Mouse (Mus musculus) cerebellum, postnatal 14 days (tissue): ENCODE measurements around the gene Ntm.

Experiments
- DNase-seq, 2 experiments: peaks; one replicate each; pipeline ENCODE4 v3.0.0; 2021; ENCODE audit warnings: mixed read lengths in 2 of 2

Gene Ntm

GRCm38 (mm10) chr9:29653678-29654235, 309.2 kb downstream of the Ntm start:
- peak; percentile 48 to 56 for DNase-seq

GRCm38 (mm10) chr9:29652854-29653253, 310.1 kb downstream of the Ntm start:
- no peak for DNase-seq

- DNase-seq: no peak
Observed at GRCm38 (mm10) chr9:29651856-29652255, 311.1 kb downstream of the Ntm start.

GRCm38 (mm10) chr9:29651226-29651625, 311.7 kb downstream of the Ntm start:
- no peak for DNase-seq

- DNase-seq: peak in 1 of 2 experiments; percentile 72
Observed at GRCm38 (mm10) chr9:29650679-29651078, 312.3 kb downstream of the Ntm start.

- DNase-seq: no peak
Observed at GRCm38 (mm10) chr9:29650266-29650665, 312.7 kb downstream of the Ntm start.

GRCm38 (mm10) chr9:29648256-29648655, 314.7 kb downstream of the Ntm start:
- DNase-seq: no peak

GRCm38 (mm10) chr9:29647764-29648163, 315.2 kb downstream of the Ntm start:
- no peak for DNase-seq

GRCm38 (mm10) chr9:29645796-29646400, 317.0 kb downstream of the Ntm start:
- peak; percentile 21 to 43 for DNase-seq

- peak; percentile 94 to 95 for DNase-seq
Observed at GRCm38 (mm10) chr9:29642997-29643657, 319.8 kb downstream of the Ntm start.

- no peak for DNase-seq
Observed at GRCm38 (mm10) chr9:29637335-29637734, 325.6 kb downstream of the Ntm start.

GRCm38 (mm10) chr9:29617181-29617580, 345.8 kb downstream of the Ntm start:
- no peak for DNase-seq

GRCm38 (mm10) chr9:29612020-29612612, 350.8 kb downstream of the Ntm start:
- DNase-seq: no peak

GRCm38 (mm10) chr9:29610867-29611266, 352.1 kb downstream of the Ntm start:
- DNase-seq: peak; percentile 40 to 53

- DNase-seq: peak in 1 of 2 experiments; percentile 37
Observed at GRCm38 (mm10) chr9:29597665-29598064, 365.3 kb downstream of the Ntm start.

GRCm38 (mm10) chr9:29595321-29595720, 367.6 kb downstream of the Ntm start:
- DNase-seq: peak; percentile 69 to 72

GRCm38 (mm10) chr9:29594537-29595294, 368.2 kb downstream of the Ntm start:
- peak; percentile 54 to 77 for DNase-seq

GRCm38 (mm10) chr9:29587376-29587775, 375.6 kb downstream of the Ntm start:
- no peak for DNase-seq

GRCm38 (mm10) chr9:29586381-29586770, 376.6 kb downstream of the Ntm start:
- peak; percentile 45 to 66 for DNase-seq

- peak; percentile 88 to 92 for DNase-seq
Observed at GRCm38 (mm10) chr9:29585746-29586380, 377.1 kb downstream of the Ntm start.

GRCm38 (mm10) chr9:29578226-29578625, 384.7 kb downstream of the Ntm start:
- peak in 1 of 2 experiments; percentile 42 for DNase-seq

GRCm38 (mm10) chr9:29576051-29576533, 386.8 kb downstream of the Ntm start:
- peak; percentile 76 to 90 for DNase-seq
